Mouse (Mus musculus): ENCODE results near the gene Adk. TPM values are rescaled to one million over a fixed set of nuclear protein-coding genes. Genes with fewer than 3 reads are reported as not detected.

Gene Adk
- total and polyA plus RNA-seq, 3 experiments, result 47.9 to 129 (median 59.0) TPM

DNA sequence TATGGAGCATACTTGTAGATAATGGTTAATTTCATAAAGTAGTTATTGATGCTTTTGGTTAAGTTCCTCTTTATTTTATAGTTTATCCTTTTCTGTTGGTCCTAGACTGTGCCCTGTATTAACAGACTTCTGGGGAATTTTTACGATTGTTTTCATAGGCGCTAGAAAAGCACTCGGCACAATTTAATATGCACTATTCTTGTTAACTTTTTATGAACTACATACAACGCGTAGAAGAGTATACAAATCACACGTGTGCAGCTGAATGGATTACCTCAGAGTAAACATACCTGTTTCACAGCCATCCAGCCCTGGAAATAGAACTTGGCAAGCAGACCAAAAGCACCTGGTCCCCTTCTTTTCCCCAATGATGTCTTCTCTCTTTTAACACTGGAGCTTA, 99.7 kb downstream of the Adk start:
- Histone ChIP-seq H3K9ac (ENCODE audit: insufficient read depth, low read depth) (no peak overlapping the region), H3K36me3 (replicated peaks in 1 of 2; ENCODE audit: control insufficient read depth in 1 of 2, insufficient read depth in 1 of 2, low read length in 1 of 2) (peaks cover 0 to 2% of the 10 kb centered on the region in 2 experiments), H3K27me3 (replicated peaks) (no peaks in the 10 kb centered on the region), H3K4me2 (ENCODE audit: insufficient read depth, low read depth, poor library complexity, severe bottlenecking) (no peak overlapping the region), H3K4me3 (replicated peaks in 1 of 3; ENCODE audit: low read depth in 2 of 3, low read length in 2 of 3, poor library complexity in 1 of 3) (no peak overlapping the region), H3K4me1 (ENCODE audit: control insufficient read depth in 1 of 2, insufficient read depth in 2 of 2) (0 out of 4 replicates have a peak, but pooled peaks cover 0 to 2% of the 10 kb centered on the region in 2 experiments), H3K27ac (ENCODE audit: insufficient read depth, low read depth) (no peak overlapping the region), H3K9me3 (replicated peaks; ENCODE audit: low read length) (no peaks in the 10 kb centered on the region), H3K79me2 (replicated peaks; ENCODE audit: control insufficient read depth, extremely low read depth, insufficient read depth, poor library complexity, severe bottlenecking) (no peaks in the 10 kb centered on the region)
- dilution Hi-C loops (cut with MboI; ENCODE audit: extremely low pct_ligation_motif_present, extremely low pct_unique_long_range_greater_than_20kb, low sequenced_read_pairs) (no loop called here), in situ Hi-C loops (cut with MboI; ENCODE audit: low pct_ligation_motif_present, low pct_unique_long_range_greater_than_20kb, low sequenced_read_pairs) (no loop called here)
- no peak for TF ChIP-seq USF2 (conservative IDR thresholded peaks at IDR 0.05; ENCODE audit: low read depth, low read length)
- no peak for TF ChIP-seq EP300 (IDR thresholded peaks at IDR 0.05; ENCODE audit: low read length)
- no peak for TF ChIP-seq MYC (IDR thresholded peaks at IDR 0.05; ENCODE audit: low read depth, low read length)
- TF ChIP-seq RCOR1 (conservative IDR thresholded peaks at IDR 0.05; ENCODE audit: low read depth, low read length), result no peak
- no peak for TF ChIP-seq MEF2A (IDR thresholded peaks at IDR 0.05; ENCODE audit: borderline replicate concordance, low read depth, low read length)
- no peak for TF ChIP-seq CHD2 (IDR thresholded peaks at IDR 0.05; ENCODE audit: low read length)
- no peak for TF ChIP-seq MXI1 (IDR thresholded peaks at IDR 0.05; ENCODE audit: low read depth, low read length)
- TF ChIP-seq SIN3A (IDR thresholded peaks at IDR 0.05; ENCODE audit: low read length), result no peak
- no peak for TF ChIP-seq HCFC1 (IDR thresholded peaks at IDR 0.05; ENCODE audit: low read depth, low read length)
- TF ChIP-seq CHD1 (IDR thresholded peaks at IDR 0.05; ENCODE audit: low read depth, low read length), result no peak
- no peak for TF ChIP-seq GABPA (IDR thresholded peaks at IDR 0.05; ENCODE audit: insufficient replicate concordance, low read depth, low read length)
- no peak for TF ChIP-seq MAX (IDR thresholded peaks at IDR 0.05; ENCODE audit: low read length)
- DNase-seq (ENCODE audit: extremely low read depth), result no peak

DNA sequence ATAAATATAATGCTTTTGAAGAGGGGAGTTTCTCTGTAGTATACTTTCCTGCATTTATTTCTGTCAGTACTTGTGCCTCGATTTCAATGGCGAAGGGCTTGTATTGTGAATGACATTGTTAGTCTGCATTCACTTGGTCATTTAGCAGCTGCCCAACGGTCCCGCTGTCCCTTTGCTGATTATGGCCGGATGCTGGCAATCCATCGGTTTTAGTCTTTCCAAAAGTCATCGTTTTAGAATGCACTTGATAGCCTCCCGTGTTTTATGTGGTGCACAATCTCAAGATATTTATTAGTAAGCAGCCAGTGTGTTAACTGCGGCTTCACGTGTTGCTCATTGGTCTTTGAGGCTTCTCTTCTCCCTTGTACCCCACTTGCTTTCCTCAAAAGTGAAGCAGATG, 113.3 kb downstream of the Adk start:
- Histone ChIP-seq H3K36me3 (replicated peaks in 1 of 2; ENCODE audit: control insufficient read depth in 1 of 2, insufficient read depth in 1 of 2, low read length in 1 of 2) (no peaks in the 10 kb centered on the region), H3K4me2 (ENCODE audit: insufficient read depth, low read depth, poor library complexity, severe bottlenecking) (no peak overlapping the region), H3K79me2 (replicated peaks; ENCODE audit: control insufficient read depth, extremely low read depth, insufficient read depth, poor library complexity, severe bottlenecking) (no peaks in the 10 kb centered on the region), H3K4me3 (replicated peaks in 1 of 3; ENCODE audit: low read depth in 2 of 3, low read length in 2 of 3, poor library complexity in 1 of 3) (no peak overlapping the region), H3K4me1 (ENCODE audit: control insufficient read depth in 1 of 2, insufficient read depth in 2 of 2) (no peaks in the 10 kb centered on the region), H3K27ac (ENCODE audit: insufficient read depth, low read depth) (no peak overlapping the region), H3K9me3 (replicated peaks; ENCODE audit: low read length) (no peaks in the 10 kb centered on the region), H3K9ac (ENCODE audit: insufficient read depth, low read depth) (no peak overlapping the region), H3K27me3 (replicated peaks) (no peaks in the 10 kb centered on the region)
- in situ Hi-C loops (cut with MboI; ENCODE audit: low pct_ligation_motif_present, low pct_unique_long_range_greater_than_20kb, low sequenced_read_pairs) (no loop called here), dilution Hi-C loops (cut with MboI; ENCODE audit: extremely low pct_ligation_motif_present, extremely low pct_unique_long_range_greater_than_20kb, low sequenced_read_pairs) (no loop called here)
- no peak for DNase-seq (ENCODE audit: extremely low read depth)
- no peak for TF ChIP-seq NRF1 (IDR thresholded peaks at IDR 0.05; ENCODE audit: low read depth, low read length)
- no peak for TF ChIP-seq SIN3A (IDR thresholded peaks at IDR 0.05; ENCODE audit: low read length)
- no peak for TF ChIP-seq MYC (IDR thresholded peaks at IDR 0.05; ENCODE audit: low read depth, low read length)
- TF ChIP-seq PAX5 (IDR thresholded peaks at IDR 0.05; ENCODE audit: low read length), result no peak
- no peak for TF ChIP-seq SMC3 (IDR thresholded peaks at IDR 0.05; ENCODE audit: low read depth, low read length)
- TF ChIP-seq MAZ (IDR thresholded peaks at IDR 0.05; ENCODE audit: low read depth, low read length), result no peak
- TF ChIP-seq POLR2A (IDR thresholded peaks at IDR 0.05; ENCODE audit: low read depth, low read length), result no peak

All from CH12.LX (cell line).